Mouse (Mus musculus): ENCODE results near the gene Rasgrp1. TPM values are rescaled to one million over a fixed set of nuclear protein-coding genes. Genes with fewer than 3 reads are reported as not detected.

The Rasgrp1 gene
- polyA plus RNA-seq, 1 experiment from 2014 or later = 4.8 TPM

DNA sequence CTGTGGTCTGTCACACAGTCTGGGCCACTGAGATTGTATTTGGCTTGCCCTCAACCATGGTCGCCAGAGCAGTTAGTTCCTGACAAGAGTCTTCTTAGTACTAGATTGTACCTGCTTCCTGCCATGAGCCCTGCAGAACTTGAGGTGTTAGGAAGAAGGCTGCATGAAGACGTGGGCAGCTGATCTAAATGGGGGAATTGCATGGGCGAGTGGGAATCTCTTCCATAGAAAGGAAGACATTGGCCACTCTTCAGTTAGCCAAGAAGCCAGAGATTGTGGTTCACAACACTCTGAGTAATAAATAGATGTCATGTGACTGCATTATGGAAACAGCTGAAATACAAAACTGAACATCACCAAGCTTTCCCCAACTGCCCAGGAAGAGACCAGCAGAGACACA is 23.8 kb downstream of the Rasgrp1 start:
- H3K27me3 ChIP-seq (ENCODE audit: poor library complexity, severe bottlenecking) = no peaks in the 10 kb centered on the region
- H3K36me3 ChIP-seq (replicated peaks) = no peaks in the 10 kb centered on the region
- WGBS = 86% methylated on average over 3 of the region's 3 CpGs
- H3K4me3 ChIP-seq = no peak overlapping the region
- peaks cover 12% of the 10 kb centered on the region; the same call in 1 of the 2 replicates for H3K9me3 ChIP-seq
- H3K4me1 ChIP-seq = peaks cover under 1% of the 10 kb centered on the region; the same call in 1 of the 2 replicates
- DNase-seq (ENCODE audit: extremely low spot score, low spot score) = peak; percentile 2
- H3K27ac ChIP-seq = no peak overlapping the region

DNA sequence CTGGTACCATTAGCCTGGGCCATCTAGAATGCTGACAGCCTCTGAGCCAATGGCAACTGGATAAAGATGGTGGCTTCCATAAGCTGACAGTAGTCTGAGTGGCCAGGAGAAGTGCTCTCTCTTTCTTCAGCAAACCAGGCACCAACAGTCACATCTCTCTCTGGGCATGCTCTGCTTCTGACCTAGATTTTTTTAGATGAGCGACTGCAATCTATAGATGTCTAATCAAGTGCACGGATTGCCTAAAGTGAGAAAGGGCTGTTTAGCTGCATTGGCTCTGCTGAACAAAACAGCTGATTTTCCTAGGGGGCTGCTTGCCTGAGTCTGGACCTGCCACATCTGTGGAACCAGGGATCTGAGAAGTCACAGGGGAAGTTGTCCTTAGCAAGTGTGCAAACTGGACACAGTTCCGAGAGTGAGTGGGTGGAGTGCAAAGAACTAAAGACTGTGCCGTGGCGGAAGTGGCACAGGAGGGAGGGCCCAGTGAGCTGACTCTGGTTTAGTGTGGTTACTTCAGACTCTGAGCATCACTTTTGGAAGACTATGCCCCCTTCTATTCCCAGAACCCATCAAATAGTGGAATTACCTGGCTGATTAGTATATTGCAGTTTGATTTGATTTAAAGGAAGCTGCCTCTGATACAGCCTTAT is 29.1 kb downstream of the Rasgrp1 start:
- peaks cover 16% of the 10 kb centered on the region for H3K4me1 ChIP-seq
- WGBS = 82% methylated on average over 5 of the region's 5 CpGs
- H3K9me3 ChIP-seq = peaks cover 12% of the 10 kb centered on the region; the same call in 1 of the 2 replicates
- DNase-seq (ENCODE audit: extremely low spot score, low spot score) = no peak
- H3K4me3 ChIP-seq = no peak overlapping the region
- no peak overlapping the region for H3K27ac ChIP-seq
- H3K27me3 ChIP-seq (ENCODE audit: poor library complexity, severe bottlenecking) = no peaks in the 10 kb centered on the region
- no peaks in the 10 kb centered on the region for H3K36me3 ChIP-seq (replicated peaks)

GRCm38 (mm10) chr2:117312441-117312895 is 30.3 kb downstream of the Rasgrp1 start:
- Histone ChIP-seq H3K36me3 (replicated peaks) (no peaks in the 10 kb centered on the region), H3K4me1 (peaks cover 16% of the 10 kb centered on the region), H3K4me3 (no peak overlapping the region), H3K27ac (no peak overlapping the region), H3K9me3 (peaks cover 12% of the 10 kb centered on the region; the same call in 1 of the 2 replicates), H3K27me3 (ENCODE audit: poor library complexity, severe bottlenecking) (no peaks in the 10 kb centered on the region)
- 86% methylated on average over 7 of the region's 7 CpGs for WGBS
- no peak for DNase-seq (ENCODE audit: extremely low spot score, low spot score)

DNA sequence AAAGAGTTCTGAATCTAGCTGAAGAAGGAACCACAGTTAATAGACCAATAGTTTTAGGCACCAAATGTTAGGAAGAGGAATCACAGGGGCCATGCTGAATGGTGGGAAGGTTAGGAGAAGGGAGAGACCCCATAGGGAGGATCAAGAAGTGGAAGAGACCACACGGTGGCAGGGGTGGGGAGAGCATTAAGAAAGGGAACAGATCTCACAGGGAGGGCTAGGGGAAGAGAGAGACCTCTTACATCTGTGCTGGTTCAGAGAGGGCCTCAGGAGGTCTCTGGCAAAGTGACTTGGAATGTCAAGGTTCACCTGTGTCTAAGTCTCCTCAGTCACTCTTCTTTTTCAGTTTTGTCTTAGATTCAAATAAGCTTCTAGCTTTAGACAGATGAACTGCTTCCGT is 30.8 kb downstream of the Rasgrp1 start:
- Histone ChIP-seq H3K4me3 (no peak overlapping the region), H3K9me3 (peaks cover 12% of the 10 kb centered on the region; the same call in 1 of the 2 replicates), H3K36me3 (replicated peaks) (no peaks in the 10 kb centered on the region), H3K27ac (no peak overlapping the region), H3K27me3 (ENCODE audit: poor library complexity, severe bottlenecking) (no peaks in the 10 kb centered on the region), H3K4me1 (peaks cover 16% of the 10 kb centered on the region)
- WGBS = 77% methylated on average over 2 of the region's 2 CpGs
- DNase-seq (ENCODE audit: extremely low spot score, low spot score) = no peak

DNA sequence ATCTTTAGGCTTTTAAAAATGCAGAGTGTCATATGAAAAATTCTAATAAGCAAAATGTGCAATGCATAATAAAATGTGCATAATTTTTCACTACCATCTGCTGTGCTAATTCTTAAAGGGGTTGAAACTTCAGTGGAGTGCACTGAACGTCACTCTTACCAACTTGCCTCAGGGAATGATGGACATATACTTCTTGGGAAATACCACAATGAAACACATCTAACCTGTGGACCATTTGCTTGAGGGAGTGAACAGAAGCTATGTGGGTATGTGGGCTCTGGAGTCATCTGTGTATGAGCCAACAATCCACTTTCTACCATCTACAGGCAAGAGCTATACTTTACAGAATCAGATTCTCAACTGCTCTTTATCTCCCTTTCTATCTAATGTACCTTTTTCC is 31.5 kb downstream of the Rasgrp1 start:
- peaks cover 16% of the 10 kb centered on the region for H3K4me1 ChIP-seq
- 81% methylated on average over 1 of the region's 1 CpGs for WGBS
- H3K27me3 ChIP-seq (ENCODE audit: poor library complexity, severe bottlenecking) = no peaks in the 10 kb centered on the region
- H3K4me3 ChIP-seq = no peak overlapping the region
- H3K9me3 ChIP-seq = peaks cover 7% of the 10 kb centered on the region; the same call in 1 of the 2 replicates
- DNase-seq (ENCODE audit: extremely low spot score, low spot score) = no peak
- no peak overlapping the region for H3K27ac ChIP-seq
- H3K36me3 ChIP-seq (replicated peaks) = no peaks in the 10 kb centered on the region

DNA sequence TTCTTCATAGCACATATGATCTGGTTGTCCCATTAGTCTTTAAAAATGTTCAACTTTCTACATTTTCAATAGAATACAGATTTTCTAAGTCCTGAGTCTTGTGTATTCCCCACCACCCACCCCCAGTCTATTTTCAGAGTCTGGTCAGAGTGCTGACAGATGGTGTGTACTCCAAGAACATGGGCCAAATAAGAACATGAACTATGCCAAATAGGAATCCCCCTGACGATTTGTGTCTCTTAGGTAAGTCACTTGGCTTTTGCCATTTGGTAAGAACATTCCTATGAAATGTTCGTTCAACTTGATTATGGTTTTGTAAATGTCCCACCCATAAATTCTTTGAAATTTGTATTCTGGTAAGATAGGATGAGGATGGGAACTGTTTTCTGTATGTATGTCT is 33.8 kb downstream of the Rasgrp1 start:
- no peaks in the 10 kb centered on the region for H3K27me3 ChIP-seq (ENCODE audit: poor library complexity, severe bottlenecking)
- no peaks in the 10 kb centered on the region for H3K9me3 ChIP-seq
- DNase-seq (ENCODE audit: extremely low spot score, low spot score) = no peak
- H3K36me3 ChIP-seq (replicated peaks) = no peaks in the 10 kb centered on the region
- H3K27ac ChIP-seq = no peak overlapping the region
- WGBS = 91% methylated on average over 2 of the region's 2 CpGs
- no peak overlapping the region for H3K4me3 ChIP-seq
- peaks cover 16% of the 10 kb centered on the region for H3K4me1 ChIP-seq

DNA sequence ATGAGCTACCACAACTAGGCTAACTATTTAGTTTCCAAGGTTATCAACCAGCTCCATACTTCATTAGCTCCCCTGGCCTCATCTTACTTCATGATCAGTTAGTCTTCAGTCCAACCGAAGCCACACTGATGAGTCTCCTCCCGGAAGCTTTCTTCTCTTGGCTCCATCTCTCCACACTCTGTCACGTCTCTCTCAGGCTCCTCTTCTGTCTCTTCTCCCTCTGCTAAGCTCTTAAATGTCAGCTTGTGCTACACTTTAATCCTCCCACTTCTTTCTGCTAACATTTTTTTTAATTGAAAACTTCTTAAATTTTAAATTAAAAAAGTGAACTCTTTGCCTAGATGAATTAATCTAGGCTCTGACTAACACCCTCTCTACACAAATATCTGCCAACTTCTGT is 34.8 kb downstream of the Rasgrp1 start:
- 92% methylated on average over 3 of the region's 3 CpGs for WGBS
- H3K36me3 ChIP-seq (replicated peaks) = no peaks in the 10 kb centered on the region
- H3K27ac ChIP-seq = no peak overlapping the region
- DNase-seq (ENCODE audit: extremely low spot score, low spot score) = no peak
- H3K4me3 ChIP-seq = no peak overlapping the region
- no peaks in the 10 kb centered on the region for H3K9me3 ChIP-seq
- no peaks in the 10 kb centered on the region for H3K27me3 ChIP-seq (ENCODE audit: poor library complexity, severe bottlenecking)
- peaks cover 9% of the 10 kb centered on the region; the same call in 1 of the 2 replicates for H3K4me1 ChIP-seq

DNA sequence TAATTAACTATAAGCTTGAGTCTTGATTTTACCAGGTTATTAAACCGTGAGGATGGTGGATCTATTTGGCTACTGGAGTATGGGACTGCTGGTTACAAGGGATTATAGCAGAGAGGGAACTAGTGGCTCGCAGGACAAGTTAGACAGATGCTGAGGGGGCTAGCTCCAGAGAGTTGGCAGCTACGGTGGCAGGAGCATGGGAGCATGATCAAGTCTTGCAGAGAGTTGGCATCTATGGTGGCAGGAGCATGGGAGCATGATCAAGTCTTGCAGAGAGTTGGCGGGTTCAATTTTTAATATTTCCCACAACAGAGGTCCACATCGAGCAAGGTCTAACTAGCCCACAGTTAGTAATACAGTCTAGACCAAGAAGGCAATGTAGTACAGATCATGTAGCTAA is 37.9 kb downstream of the Rasgrp1 start:
- 95% methylated on average over 5 of the region's 5 CpGs for WGBS
- Histone ChIP-seq H3K4me3 (no peak overlapping the region), H3K9me3 (no peaks in the 10 kb centered on the region), H3K27me3 (ENCODE audit: poor library complexity, severe bottlenecking) (no peaks in the 10 kb centered on the region), H3K27ac (no peak overlapping the region), H3K4me1 (no peaks in the 10 kb centered on the region), H3K36me3 (replicated peaks) (no peaks in the 10 kb centered on the region)
- DNase-seq (ENCODE audit: extremely low spot score, low spot score) = no peak

DNA sequence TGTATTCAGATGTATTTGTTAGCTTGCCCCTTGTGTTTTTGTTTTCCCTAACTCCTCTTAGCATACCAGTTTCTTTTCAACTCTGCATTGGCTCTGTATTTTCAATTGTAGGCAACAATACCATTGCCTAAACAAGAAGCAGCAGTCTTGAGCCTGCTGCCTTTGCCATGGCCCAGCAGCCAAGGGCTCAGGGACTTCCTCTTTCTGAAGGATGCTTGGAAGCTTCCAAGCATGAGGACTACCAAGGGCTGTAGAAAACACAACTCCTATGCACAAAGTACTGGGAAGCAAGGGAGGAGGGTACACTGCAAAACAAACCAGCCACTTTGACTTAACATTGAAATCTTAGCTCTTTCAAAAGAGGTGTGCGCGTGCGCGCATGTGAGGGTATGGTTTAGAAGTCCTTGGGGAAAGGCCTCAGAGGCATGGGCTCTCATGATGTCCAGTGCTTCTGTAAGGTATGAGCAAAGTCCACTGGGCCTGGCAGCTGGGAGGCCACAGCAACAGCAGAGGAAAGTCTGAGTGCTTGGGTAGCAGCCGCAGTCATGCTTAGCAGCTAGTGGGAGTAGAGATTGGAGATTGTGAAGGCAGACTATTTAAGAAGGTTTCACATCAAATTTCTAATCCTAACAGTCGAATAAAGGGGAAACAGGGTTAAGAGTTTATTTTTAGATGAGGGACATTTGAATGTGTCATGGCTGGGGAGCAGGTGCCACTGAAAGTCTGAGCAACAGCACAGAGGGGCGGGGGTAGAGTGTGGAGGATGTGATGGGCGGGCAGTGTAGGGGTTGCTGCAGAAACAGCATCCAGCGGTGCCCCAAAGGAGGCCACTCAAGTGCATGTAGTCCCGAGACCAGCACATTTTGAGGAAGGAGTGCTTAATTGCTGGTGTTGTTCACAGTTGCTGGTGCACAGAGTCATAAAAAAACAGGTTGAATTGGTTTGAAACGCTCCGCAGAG is 39.1 kb downstream of the Rasgrp1 start:
- Histone ChIP-seq H3K27ac (no peak overlapping the region), H3K9me3 (no peaks in the 10 kb centered on the region), H3K4me3 (no peak overlapping the region), H3K36me3 (replicated peaks) (no peaks in the 10 kb centered on the region), H3K27me3 (ENCODE audit: poor library complexity, severe bottlenecking) (no peaks in the 10 kb centered on the region), H3K4me1 (no peaks in the 10 kb centered on the region)
- 92% methylated on average over 12 of the region's 12 CpGs for WGBS
- DNase-seq (ENCODE audit: extremely low spot score, low spot score) = no peak

DNA sequence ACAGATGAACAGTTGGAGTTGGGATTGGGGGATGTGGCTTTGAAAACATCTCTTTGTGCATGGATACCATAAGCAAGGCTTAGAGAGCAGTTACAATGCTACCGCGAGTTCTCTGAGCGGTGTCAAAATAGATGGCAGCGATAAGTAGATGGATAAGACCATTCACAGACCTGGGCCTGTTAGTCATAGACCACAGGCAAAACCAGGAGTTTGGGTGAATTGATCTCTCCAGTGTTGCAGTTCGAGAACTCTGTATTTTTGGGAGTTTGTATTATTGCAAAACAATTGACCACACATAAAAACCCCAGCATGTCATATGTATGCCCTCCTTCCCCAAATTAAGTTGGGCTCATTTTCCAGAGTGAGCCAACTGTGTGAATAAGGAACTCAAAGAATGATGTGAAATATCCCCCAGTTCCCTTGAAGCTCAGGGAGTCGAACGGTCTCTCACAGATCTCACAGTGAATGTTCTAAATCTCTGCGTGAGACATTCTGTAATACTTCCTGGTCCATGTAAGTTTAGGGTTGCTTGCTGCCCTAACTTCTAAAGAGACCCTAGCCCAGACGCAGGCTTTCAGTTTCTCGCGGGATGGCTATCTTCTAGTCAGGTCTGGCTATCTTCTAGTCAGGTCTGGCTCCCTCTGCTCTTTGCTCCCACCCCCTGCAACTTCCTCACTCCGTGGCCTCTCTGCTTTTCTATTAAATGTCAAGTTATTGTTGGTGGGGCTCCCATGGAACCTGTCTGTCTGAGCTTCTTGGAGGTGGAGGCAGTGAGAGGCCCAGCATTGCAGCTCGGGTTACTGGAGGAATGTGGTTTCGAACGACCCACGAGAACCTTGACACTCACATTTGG is 43.0 kb downstream of the Rasgrp1 start:
- Histone ChIP-seq H3K4me3 (no peak overlapping the region), H3K36me3 (replicated peaks) (no peaks in the 10 kb centered on the region), H3K27me3 (ENCODE audit: poor library complexity, severe bottlenecking) (no peaks in the 10 kb centered on the region), H3K4me1 (no peaks in the 10 kb centered on the region), H3K9me3 (no peaks in the 10 kb centered on the region), H3K27ac (no peak overlapping the region)
- 89% methylated on average over 16 of the region's 16 CpGs for WGBS
- no peak for DNase-seq (ENCODE audit: extremely low spot score, low spot score)

- no peaks in the 10 kb centered on the region for H3K27me3 ChIP-seq (ENCODE audit: poor library complexity, severe bottlenecking)
- H3K27ac ChIP-seq = no peak overlapping the region
- H3K9me3 ChIP-seq = no peaks in the 10 kb centered on the region
- no peak overlapping the region for H3K4me3 ChIP-seq
- 96% methylated on average over 7 of the region's 7 CpGs for WGBS
- H3K4me1 ChIP-seq = no peaks in the 10 kb centered on the region
- DNase-seq (ENCODE audit: extremely low spot score, low spot score) = no peak
- H3K36me3 ChIP-seq (replicated peaks) = no peaks in the 10 kb centered on the region
These were observed 54.5 kb downstream of the Rasgrp1 start for GRCm38 (mm10) chr2:117288291-117288690.

DNA sequence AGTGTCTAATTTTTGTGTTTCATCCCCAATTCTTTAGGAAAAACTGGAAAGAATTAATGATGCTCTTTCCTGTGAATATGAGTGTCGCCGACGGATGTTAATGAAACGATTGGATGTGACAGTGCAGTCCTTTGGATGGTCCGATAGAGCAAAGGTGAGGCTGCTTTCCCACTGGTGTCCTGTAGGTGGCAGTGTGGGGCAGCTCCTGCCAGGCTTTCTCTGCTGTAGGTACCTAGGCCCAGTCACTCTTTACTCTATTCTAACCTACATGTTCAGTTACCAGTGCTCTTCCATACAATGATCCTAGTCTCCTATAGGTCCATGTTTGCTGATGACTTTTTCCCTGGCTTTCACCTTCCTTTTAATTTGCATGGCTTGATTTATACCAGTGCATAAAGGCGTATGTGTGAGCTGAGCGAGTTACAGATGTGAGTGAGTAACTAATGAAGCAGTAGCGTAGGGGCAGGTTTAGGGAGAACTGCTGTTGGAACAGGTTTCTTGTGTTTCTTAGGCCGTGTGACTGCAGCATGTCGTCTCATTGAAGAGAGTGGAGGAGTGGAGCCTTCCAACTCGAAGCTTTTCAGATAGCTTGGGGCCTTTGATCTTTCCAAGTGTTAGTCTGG is 78.9 kb downstream of the Rasgrp1 start:
- peak; percentile 52 for DNase-seq (ENCODE audit: extremely low spot score, low spot score)
- H3K36me3 ChIP-seq (replicated peaks) = peaks cover 87% of the 10 kb centered on the region
- WGBS = 81% methylated on average over 11 of the region's 11 CpGs

More for the DNA sequence above, 78.9 kb downstream of the Rasgrp1 start:
- Histone ChIP-seq H3K9me3 (no peaks in the 10 kb centered on the region), H3K27ac (no peak overlapping the region), H3K4me3 (no peak overlapping the region), H3K4me1 (no peaks in the 10 kb centered on the region), H3K27me3 (ENCODE audit: poor library complexity, severe bottlenecking) (no peaks in the 10 kb centered on the region)
